Mouse (Mus musculus) neutrophil, adult 5-6 weeks (primary cell): ENCODE data around the gene Zfp654. TPM values are rescaled to one million over a fixed set of nuclear protein-coding genes. Genes with fewer than 3 reads are reported as not detected.

ENCODE experiments used
- ATAC-seq: fragments of 151-379, 151-347 bp; 2 replicates; pipeline ENCODE4 v1.8.0; 2017; ENCODE audit warnings: mild to moderate bottlenecking, moderate TSS enrichment; ENCODE audit not compliant: insufficient number of reproducible peaks, poor library complexity, low FRiP score, severe bottlenecking; ENCODE audit errors: extremely low read depth
- total RNA-seq: library from RNA; stranded (forward); fragments of 200-1000 nt; gene quantifications from 2 replicates; pipeline ENCODE4 v1.2.3, GENCODE M21; 2017

Zfp654 gene
- total RNA-seq, 1 experiment from 2014 or later, result 21.5 TPM

DNA sequence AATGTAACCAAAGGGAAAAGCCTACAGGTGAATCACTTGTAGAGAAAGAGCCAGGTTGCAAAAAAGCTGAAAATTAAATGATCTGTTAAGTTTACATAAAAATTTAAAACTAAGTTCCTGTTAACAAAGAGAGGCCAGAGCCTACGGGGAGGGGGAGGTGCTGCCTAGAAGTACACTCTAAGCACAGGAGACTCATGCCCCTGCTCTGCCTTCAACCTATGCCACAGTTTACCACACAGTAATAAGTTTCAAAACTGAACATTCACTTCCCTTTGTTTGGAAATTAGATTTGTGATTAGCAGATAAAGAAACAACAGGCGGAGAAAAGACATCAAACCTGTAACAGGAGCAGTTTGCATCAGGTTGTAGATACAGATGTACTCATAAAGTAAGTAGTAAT lies 56.6 kb downstream of the Zfp654 start:
- ATAC-seq, result no peak

- ATAC-seq, result no peak
Observed at GRCm38 (mm10) chr16:64789706-64790105, 61.7 kb downstream of the Zfp654 start.

GRCm38 (mm10) chr16:64775516-64775915 lies 75.9 kb downstream of the Zfp654 start:
- ATAC-seq, result no peak

GRCm38 (mm10) chr16:64771431-64771818 lies 80.0 kb downstream of the Zfp654 start:
- ATAC-seq, result no peak

- ATAC-seq, result peak; percentile 93
Observed at GRCm38 (mm10) chr16:64770521-64771430, 80.7 kb downstream of the Zfp654 start, which contains the start of gene 4930453N24Rik. 4930453N24Rik (minus strand) TSS chr16:64771161.

GRCm38 (mm10) chr16:64766696-64767300 lies 84.7 kb downstream of the Zfp654 start:
- no peak for ATAC-seq

GRCm38 (mm10) chr16:64759245-64759626 lies 92.2 kb downstream of the Zfp654 start:
- ATAC-seq, result no peak

DNA sequence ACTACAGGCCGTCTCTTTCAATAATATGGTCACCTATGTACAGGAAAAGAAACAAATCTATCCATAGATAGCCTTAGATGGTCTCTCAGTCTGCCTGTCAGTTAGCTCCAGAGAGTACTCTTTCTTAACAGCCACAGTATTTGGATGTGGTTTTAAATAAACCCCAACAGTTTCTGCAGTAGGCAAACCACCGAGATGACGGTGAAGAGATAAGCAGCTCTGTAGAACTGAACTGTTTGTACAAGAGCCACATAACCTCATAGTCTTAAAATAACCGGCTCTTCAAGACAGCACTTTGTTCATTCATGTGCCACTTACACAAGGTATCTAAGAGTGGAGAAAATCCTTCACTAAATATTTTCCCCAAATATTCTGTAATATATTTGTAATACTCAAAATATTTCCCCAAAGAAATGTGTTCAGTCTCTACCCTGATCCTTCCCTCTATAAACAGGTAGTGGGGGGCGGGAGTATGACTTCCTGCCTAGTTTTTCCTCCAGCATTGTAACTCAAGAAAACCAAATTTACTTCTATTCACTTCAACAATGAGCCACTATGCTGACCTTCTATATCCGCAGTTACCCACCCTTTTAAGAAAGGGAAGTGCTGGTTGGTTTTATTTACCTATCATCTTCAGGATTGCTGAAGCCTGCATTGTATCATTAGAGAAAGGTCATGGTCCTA lies 92.7 kb downstream of the Zfp654 start:
- peak; percentile 54; the same call in 1 of the 2 replicates for ATAC-seq

DNA sequence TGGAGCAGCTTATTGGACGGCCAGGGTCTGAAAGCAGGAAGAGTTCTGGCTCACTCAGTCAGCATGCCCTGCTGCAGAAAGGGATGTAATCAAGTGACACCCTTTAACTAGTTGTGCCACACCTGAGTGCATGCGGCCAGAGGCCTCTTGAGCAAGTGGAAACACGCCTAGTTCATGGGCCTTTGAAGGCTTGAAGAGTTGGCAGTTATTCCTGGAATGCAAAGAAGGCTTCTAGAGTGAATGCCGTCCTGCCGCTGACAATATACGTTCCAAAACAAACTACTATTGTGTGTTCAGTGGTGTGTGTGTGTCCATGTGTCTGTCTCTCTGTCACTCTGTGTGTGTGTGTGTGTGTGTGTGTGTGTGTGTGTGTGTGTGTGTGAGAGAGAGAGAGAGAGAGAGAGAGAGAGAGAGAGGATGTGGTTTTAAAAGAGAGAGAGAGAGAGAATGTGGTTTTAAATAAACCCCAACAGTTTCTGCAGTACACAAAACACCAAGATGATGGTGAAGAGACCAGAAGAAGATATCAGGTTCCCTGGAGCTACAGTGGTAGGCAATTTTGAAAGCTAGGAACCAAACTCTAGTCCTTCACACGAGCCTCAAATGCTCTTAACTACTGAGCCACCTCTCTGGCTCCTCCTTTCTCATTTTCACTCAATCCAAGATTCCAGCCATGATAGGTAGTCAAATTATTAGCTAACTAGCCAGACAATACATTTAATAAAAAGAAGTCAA lies 93.6 kb downstream of the Zfp654 start:
- ATAC-seq, result no peak

DNA sequence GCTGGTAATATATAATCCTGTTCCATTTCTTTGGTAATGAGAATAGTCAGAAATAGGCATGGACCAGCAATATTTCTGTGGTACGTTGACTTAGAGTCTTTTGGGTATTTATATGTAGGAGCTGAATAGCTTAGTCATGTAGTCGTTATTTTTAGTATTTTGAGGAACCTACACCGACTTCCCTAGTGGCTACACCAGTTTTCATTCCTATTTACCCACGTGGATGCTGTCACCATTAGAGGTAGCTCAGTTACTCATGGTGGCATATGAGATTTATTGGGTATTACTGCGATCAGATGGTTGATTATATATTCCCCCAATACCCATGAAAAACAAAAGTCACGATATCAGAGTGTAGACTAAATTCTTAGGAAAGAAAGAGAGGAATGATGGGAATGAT lies 95.1 kb downstream of the Zfp654 start:
- ATAC-seq, result no peak

DNA sequence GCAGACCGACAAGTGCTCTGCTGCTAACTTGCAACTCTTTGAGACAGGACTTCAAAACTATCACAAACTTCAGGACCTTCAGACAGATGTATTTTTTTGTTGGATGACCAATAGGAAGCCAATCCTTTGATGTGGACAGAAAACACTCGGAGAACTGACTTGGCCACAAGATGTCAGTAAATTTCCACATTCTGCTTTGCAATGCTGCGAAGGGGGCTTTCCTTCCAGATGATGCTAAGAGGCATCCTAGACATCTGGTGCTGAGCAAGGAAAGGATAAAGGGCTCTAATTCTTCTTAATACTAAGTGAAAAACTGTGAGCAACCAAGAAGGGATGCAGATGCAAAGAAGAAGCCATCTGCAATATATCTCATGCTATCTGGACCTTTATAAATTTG lies 96.7 kb downstream of the Zfp654 start:
- ATAC-seq, result no peak

DNA sequence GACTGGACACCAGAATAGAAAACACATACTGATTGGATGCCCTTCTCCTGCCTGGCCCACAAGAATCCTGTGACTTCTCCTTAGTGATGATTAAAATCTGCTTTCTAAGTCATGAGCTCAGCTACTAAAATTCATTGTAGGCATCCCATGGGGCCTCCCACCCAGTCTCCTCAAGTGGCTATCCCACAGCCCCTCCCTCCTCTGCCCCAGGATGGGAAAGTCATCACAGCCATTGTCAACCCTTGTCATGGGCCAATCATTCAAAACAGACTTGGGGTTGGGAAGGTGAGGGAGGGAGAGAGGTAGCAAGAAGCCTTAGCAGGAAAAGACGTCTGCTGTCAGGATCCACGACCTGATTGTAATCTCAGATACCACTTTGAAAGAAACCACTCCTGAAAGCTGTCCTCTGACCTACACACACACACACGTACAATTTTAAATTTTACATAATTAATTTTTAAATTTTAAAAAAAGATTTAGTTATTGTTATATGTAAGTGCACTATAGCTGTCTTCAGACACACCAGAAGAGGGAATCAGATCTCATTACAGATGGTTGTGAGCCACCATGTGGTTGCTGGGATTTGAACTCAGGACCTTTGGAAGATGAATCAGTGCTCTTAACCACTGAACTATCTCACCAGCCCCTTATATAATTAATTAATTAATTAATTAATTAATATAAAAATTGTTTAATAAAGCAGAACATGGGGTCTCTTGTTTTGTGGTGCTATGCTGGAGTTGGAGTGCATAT lies 97.3 kb downstream of the Zfp654 start:
- no peak for ATAC-seq

GRCm38 (mm10) chr16:64748237-64748636 lies 103.2 kb downstream of the Zfp654 start:
- ATAC-seq, result peak; percentile 76; the same call in 1 of the 2 replicates

- no peak for ATAC-seq
Observed at GRCm38 (mm10) chr16:64745089-64745488, 106.4 kb downstream of the Zfp654 start.

DNA sequence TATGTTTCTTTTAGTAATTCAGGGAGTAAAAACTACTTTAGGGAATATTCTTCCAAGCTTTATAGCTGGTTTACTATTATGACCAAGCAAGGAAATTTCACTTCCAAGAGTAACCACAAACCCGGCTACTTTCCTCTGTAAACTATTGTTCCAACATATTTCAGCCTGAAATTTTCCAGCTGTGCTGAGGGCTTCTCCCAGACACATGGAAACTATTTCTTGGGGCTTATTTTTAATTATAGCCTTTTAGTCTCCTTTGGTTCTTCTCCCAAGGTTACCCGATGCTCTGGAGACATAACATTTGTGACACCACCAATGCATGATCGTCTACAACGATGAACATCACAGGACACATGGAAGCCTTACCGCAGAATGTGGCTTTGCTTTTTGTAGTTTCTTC lies 114.2 kb downstream of the Zfp654 start:
- no peak for ATAC-seq
